Mouse (Mus musculus) stomach, embryonic 14.5 days (tissue): ENCODE data around the gene Rpl10. TPM values are rescaled to one million over a fixed set of nuclear protein-coding genes. Genes with fewer than 3 reads are reported as not detected.

Experiments used
- ATAC-seq: fragments of 200-750 bp; cut with Nextera tagmentation; 2 replicates; pipeline ENCODE4 v1.8.0; 2017; ENCODE audit warnings: low read depth, moderate TSS enrichment; ENCODE audit not compliant: insufficient number of reproducible peaks, insufficient read depth, low FRiP score
- H3K27ac ChIP-seq: fragments of 300-500 bp; sonication (generic); 2 replicates; pipeline ENCODE4 v1.5.1; 2014; ENCODE audit warnings: mild to moderate bottlenecking, low read length, moderate library complexity, mixed read lengths
- H3K27me3 ChIP-seq: fragments of 300-500 bp; sonication (generic); 2 replicates; pipeline ENCODE4 v1.6.1; 2014; ENCODE audit warnings: low read length, control low read depth, mixed read lengths; ENCODE audit not compliant: control insufficient read depth, insufficient read depth
- H3K36me3 ChIP-seq: fragments of 300-500 bp; sonication (generic); 2 replicates; pipeline ENCODE4 v1.6.1; 2014; ENCODE audit warnings: mild to moderate bottlenecking, control low read depth, low read length, moderate library complexity, mixed read lengths; ENCODE audit not compliant: control insufficient read depth, insufficient read depth
- H3K4me1 ChIP-seq: fragments of 300-500 bp; sonication (generic); 2 replicates; pipeline ENCODE4 v1.6.1; 2014; ENCODE audit warnings: low read length, control low read depth, mixed read lengths; ENCODE audit not compliant: control insufficient read depth, insufficient read depth
- H3K4me2 ChIP-seq: fragments of 300-500 bp; sonication (generic); replicated peaks from 2 replicates; pipeline ENCODE4 v1.6.1; 2014; ENCODE audit warnings: low read depth, low read length, control low read depth
- H3K4me3 ChIP-seq: fragments of 300-500 bp; sonication (generic); 2 replicates; pipeline ENCODE4 v1.5.1; 2014; ENCODE audit warnings: low read depth, low read length, control low read depth
- H3K9ac ChIP-seq: fragments of 300-500 bp; sonication (generic); replicated peaks from 2 replicates; pipeline ENCODE4 v1.6.1; 2014; ENCODE audit warnings: low read depth, mild to moderate bottlenecking, control low read depth, low read length, moderate library complexity, mixed read lengths
- H3K9me3 ChIP-seq: fragments of 300-500 bp; sonication (generic); 2 replicates; pipeline ENCODE4 v1.6.1; 2016; ENCODE audit warnings: low read depth, low read length, control low read depth; ENCODE audit not compliant: control insufficient read depth
- WGBS: fragments of 180-500 bp; shearing (Covaris S2); extraction: QIAGEN DNeasy Blood & Tissue Kit; methylation state at CpG from one replicate; pipeline ENCODE4 v1.1.7; 2014; 5-methylcytosine and 5-hydroxymethylcytosine counted together
- polyA plus RNA-seq: library from polyadenylated mRNA; unstranded; fragments of >200 nt; fragmentation: Nextera tagmentation; extraction: Ambion mirVana; gene quantifications from 2 replicates; pipeline ENCODE4 v1.2.1, GENCODE M21; 2014

Rpl10 gene
- polyA plus RNA-seq, 1 experiment from 2014 or later = 924 TPM

DNA sequence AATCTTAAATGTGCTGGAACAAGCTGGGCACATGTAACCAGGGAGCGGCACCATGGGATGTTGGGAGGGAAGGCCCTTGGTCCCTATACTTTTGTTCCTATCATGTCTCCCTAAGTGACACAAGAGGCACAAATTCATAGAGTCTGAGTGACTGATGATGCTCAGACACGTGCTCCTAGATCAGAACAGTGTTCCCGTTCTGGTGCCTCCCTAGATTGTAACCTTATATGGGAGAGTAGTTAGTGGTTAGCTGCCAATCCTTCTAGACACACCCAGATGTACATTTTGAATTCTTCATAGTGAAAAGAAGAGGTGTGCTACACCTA, 913 bp upstream of the Rpl10 start:
- Histone ChIP-seq H3K4me1 (no peaks in the 10 kb centered on the region; the same call in 1 of the 2 replicates), H3K9me3 (no peaks in the 10 kb centered on the region), H3K4me2 (peak overlapping the region; percentile 43), H3K4me3 (peak overlapping the region; percentile 30), H3K36me3 (no peaks in the 10 kb centered on the region), H3K27me3 (no peaks in the 10 kb centered on the region), H3K9ac (no peak overlapping the region), H3K27ac (peak overlapping the region; percentile 90)
- ATAC-seq = peak; percentile 28
- WGBS = 24% methylated on average over 3 of the region's 3 CpGs

GRCm38 (mm10) chrX:74270902-74271551, 415 bp downstream of the Rpl10 start:
- H3K4me1 ChIP-seq = no peaks in the 10 kb centered on the region; the same call in 1 of the 2 replicates
- WGBS = 19% methylated on average over 27 of the region's 27 CpGs
- H3K27me3 ChIP-seq = no peaks in the 10 kb centered on the region
- no peak for ATAC-seq
- peak overlapping the region; percentile 45 for H3K4me2 ChIP-seq
- H3K27ac ChIP-seq = peak overlapping the region; percentile 61
- H3K4me3 ChIP-seq = peak overlapping the region; percentile 49
- H3K9ac ChIP-seq = peak overlapping the region; percentile 74
- H3K9me3 ChIP-seq = no peaks in the 10 kb centered on the region
- H3K36me3 ChIP-seq = no peaks in the 10 kb centered on the region

- H3K27ac ChIP-seq = peak overlapping the region; percentile 15; the same call in 1 of the 2 replicates
- no peak overlapping the region for H3K4me2 ChIP-seq
- no peaks in the 10 kb centered on the region; the same call in 1 of the 2 replicates for H3K4me1 ChIP-seq
- 24% methylated on average over 10 of the region's 10 CpGs for WGBS
- H3K9me3 ChIP-seq = no peaks in the 10 kb centered on the region
- no peaks in the 10 kb centered on the region for H3K36me3 ChIP-seq
- no peak overlapping the region for H3K4me3 ChIP-seq
- H3K27me3 ChIP-seq = no peaks in the 10 kb centered on the region
- ATAC-seq = no peak
- no peak overlapping the region for H3K9ac ChIP-seq
Measured at GRCm38 (mm10) chrX:74273422-74274322, 3.1 kb downstream of the Rpl10 start.

GRCm38 (mm10) chrX:74277916-74278315, 7.3 kb downstream of the Rpl10 start:
- Histone ChIP-seq H3K4me2 (no peak overlapping the region), H3K9ac (no peak overlapping the region), H3K36me3 (no peaks in the 10 kb centered on the region), H3K27me3 (no peaks in the 10 kb centered on the region), H3K9me3 (no peaks in the 10 kb centered on the region), H3K4me1 (no peaks in the 10 kb centered on the region), H3K4me3 (no peak overlapping the region), H3K27ac (no peak overlapping the region)
- WGBS = 72% methylated on average over 8 of the region's 8 CpGs
- ATAC-seq = no peak

GRCm38 (mm10) chrX:74281041-74281731, 10.6 kb downstream of the Rpl10 start:
- Histone ChIP-seq H3K36me3 (peaks cover 3% of the 10 kb centered on the region; the same call in 1 of the 2 replicates), H3K27me3 (no peaks in the 10 kb centered on the region), H3K9me3 (no peaks in the 10 kb centered on the region), H3K4me2 (peak overlapping the region; percentile 66), H3K4me1 (peaks cover 2% of the 10 kb centered on the region; the same call in 1 of the 2 replicates), H3K27ac (peak overlapping the region; percentile 89; the same call in 1 of the 2 replicates), H3K4me3 (peak overlapping the region; percentile 50), H3K9ac (peak overlapping the region; percentile 21; the same call in 1 of the 2 replicates)
- WGBS = 20% methylated on average over 14 of the region's 14 CpGs
- ATAC-seq = no peak

DNA sequence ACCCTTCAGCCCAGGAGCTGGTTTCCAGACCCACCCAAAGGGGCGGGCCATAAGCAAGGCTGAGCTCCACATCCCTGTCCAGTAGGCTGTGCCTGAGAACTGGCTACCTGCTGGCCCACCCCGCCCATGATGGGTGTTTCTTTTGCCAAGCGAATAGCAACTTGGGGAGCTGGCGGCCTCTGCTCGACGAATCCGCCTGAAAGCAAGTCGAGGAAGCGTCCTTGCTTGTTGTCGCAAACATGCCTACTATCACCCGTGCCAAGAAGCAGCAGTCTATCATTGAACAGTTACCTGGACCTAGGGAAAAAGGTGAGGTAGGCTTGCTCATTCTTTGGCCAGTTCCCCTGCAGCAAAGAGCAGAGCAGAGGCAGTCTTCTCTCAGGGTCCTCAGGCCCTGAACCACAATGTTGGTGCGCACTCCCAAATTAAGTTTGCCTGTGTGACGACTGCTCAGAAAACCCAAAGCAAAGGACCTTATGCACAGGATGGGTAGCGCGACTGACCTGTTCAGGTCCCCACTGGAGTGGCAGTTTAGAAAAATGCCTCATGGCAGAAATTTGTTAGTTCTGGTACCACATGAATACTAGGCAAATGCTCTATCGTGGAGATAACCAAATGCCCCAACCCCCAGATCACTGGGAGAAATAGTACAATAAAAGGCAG, 11.3 kb downstream of the Rpl10 start, which contains the start of the genes Taz and Dnase1l1:
TSS of gene Taz (plus strand) at position 181 of the 663 bp plus-strand sequence.
TSS of gene Dnase1l1 (minus strand) at position 606 of the 663 bp plus-strand sequence.
- Histone ChIP-seq H3K27me3 (no peaks in the 10 kb centered on the region), H3K36me3 (peaks cover 5% of the 10 kb centered on the region; the same call in 1 of the 2 replicates), H3K27ac (peak within 1 kb of the TSS; percentile 89), H3K9ac (peak within 1 kb of the TSS; percentile 58), H3K4me3 (peak within 1 kb of the TSS; percentile 50), H3K4me1 (peaks cover 2% of the 10 kb centered on the region; the same call in 1 of the 2 replicates), H3K4me2 (peak within 1 kb of the TSS; percentile 66), H3K9me3 (no peaks in the 10 kb centered on the region)
- WGBS = 14% methylated on average over 16 of the region's 16 CpGs
- ATAC-seq = peak; percentile 96

GRCm38 (mm10) chrX:74282395-74283091, 11.9 kb downstream of the Rpl10 start:
- H3K4me2 ChIP-seq = peak overlapping the region; percentile 66
- no peaks in the 10 kb centered on the region for H3K9me3 ChIP-seq
- H3K36me3 ChIP-seq = peaks cover 5% of the 10 kb centered on the region; the same call in 1 of the 2 replicates
- H3K9ac ChIP-seq = peak overlapping the region; percentile 58
- H3K4me3 ChIP-seq = peak overlapping the region; percentile 50
- peak overlapping the region; percentile 89 for H3K27ac ChIP-seq
- H3K4me1 ChIP-seq = peaks cover 2% of the 10 kb centered on the region; the same call in 1 of the 2 replicates
- H3K27me3 ChIP-seq = no peaks in the 10 kb centered on the region
- WGBS = 24% methylated on average over 39 of the region's 39 CpGs
- peak; percentile 76; the same call in 1 of the 2 replicates for ATAC-seq
